Mouse (Mus musculus) lung, postnatal 0 days (tissue): ENCODE results near the gene Tada2a. TPM values are rescaled to one million over a fixed set of nuclear protein-coding genes. Genes with fewer than 3 reads are reported as not detected.

Source experiments
- ATAC-seq: fragments of 200-750 bp; cut with Nextera tagmentation; 2 replicates; pipeline ENCODE4 v1.8.0; 2017; ENCODE audit warnings: moderate library complexity
- DNase-seq: peaks from one replicate; pipeline ENCODE4 v3.0.0-alpha.2; 2016; ENCODE audit warnings: low spot score
- H3K27ac ChIP-seq: fragments of 300-500 bp; sonication (generic); 2 replicates; pipeline ENCODE4 v1.5.1; 2014; ENCODE audit warnings: antibody characterized with exemption, mild to moderate bottlenecking, low read length, mixed read lengths
- H3K27me3 ChIP-seq: fragments of 300-500 bp; sonication (generic); replicated peaks from 2 replicates; pipeline ENCODE4 v1.6.1; 2014; ENCODE audit warnings: low read length, mixed read lengths; ENCODE audit not compliant: insufficient read depth
- H3K36me3 ChIP-seq: fragments of 300-500 bp; sonication (generic); 2 replicates; pipeline ENCODE4 v1.6.1; 2014; ENCODE audit warnings: low read length, mixed read lengths; ENCODE audit not compliant: insufficient read depth
- H3K4me1 ChIP-seq: fragments of 300-500 bp; sonication (generic); 2 replicates; pipeline ENCODE4 v1.6.1; 2014; ENCODE audit warnings: antibody characterized with exemption, low read depth, low read length, mixed read lengths; ENCODE audit not compliant: insufficient read depth
- H3K4me2 ChIP-seq: fragments of 300-500 bp; sonication (generic); replicated peaks from 2 replicates; pipeline ENCODE4 v1.6.1; 2014; ENCODE audit warnings: low read depth, mild to moderate bottlenecking, low read length, moderate library complexity, mixed read lengths
- H3K4me3 ChIP-seq: fragments of 300-500 bp; sonication (generic); 2 replicates; pipeline ENCODE4 v1.5.1; 2014; ENCODE audit warnings: low read depth, low read length
- H3K9ac ChIP-seq: fragments of 300-500 bp; sonication (generic); replicated peaks from 2 replicates; pipeline ENCODE4 v1.6.1; 2014; ENCODE audit warnings: low read depth, mild to moderate bottlenecking
- H3K9me3 ChIP-seq: fragments of 300-500 bp; sonication (generic); 2 replicates; pipeline ENCODE4 v1.6.1; 2016; ENCODE audit warnings: low read length, mixed read lengths
- CTCF ChIP-seq: IDR thresholded peaks from 2 replicates; pipeline ENCODE4 v1.5.1; 2016; ENCODE audit warnings: antibody characterized with exemption, mild to moderate bottlenecking
- EP300 ChIP-seq: IDR thresholded peaks from 2 replicates; pipeline ENCODE4 v1.6.1; 2016; ENCODE audit warnings: antibody characterized with exemption, mild to moderate bottlenecking, control low read depth
- WGBS: fragments of 180-500 bp; shearing (Covaris S2); extraction: QIAGEN DNeasy Blood & Tissue Kit; methylation state at CpG from one replicate; pipeline ENCODE4 v1.1.7; 2014; 5-methylcytosine and 5-hydroxymethylcytosine counted together
- polyA plus RNA-seq: library from polyadenylated mRNA; unstranded; fragments of >200 nt; fragmentation: Nextera tagmentation; extraction: Ambion mirVana; gene quantifications from 2 replicates; pipeline ENCODE4 v1.2.1, GENCODE M21; 2015

Tada2a gene
- polyA plus RNA-seq, 1 experiment from 2014 or later: 15.0 TPM

DNA sequence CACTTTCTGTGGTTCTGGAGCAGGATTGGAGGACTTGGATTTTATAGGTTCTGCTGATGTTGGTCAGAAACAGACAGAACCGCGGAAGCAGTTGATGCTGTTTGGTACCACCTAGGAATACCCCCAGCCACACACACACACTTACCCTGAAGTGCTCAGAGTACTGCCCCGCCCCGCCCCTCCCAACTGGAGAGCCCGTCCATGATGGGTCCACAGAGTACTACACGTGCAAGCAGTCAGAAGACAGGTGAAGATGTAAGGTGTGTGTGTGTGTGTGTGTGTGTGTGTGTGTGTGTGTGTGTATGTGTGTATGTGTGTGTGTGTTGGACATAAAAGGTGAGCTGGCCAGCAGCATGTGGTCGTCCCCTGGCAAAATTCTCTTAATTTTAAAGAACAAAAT, 76.3 kb downstream of the Tada2a start:
- Histone ChIP-seq H3K9ac (no peak overlapping the region), H3K9me3 (no peaks in the 10 kb centered on the region), H3K4me1 (no peaks in the 10 kb centered on the region), H3K27ac (no peak overlapping the region), H3K36me3 (no peaks in the 10 kb centered on the region), H3K4me3 (no peak overlapping the region), H3K27me3 (no peaks in the 10 kb centered on the region), H3K4me2 (no peak overlapping the region)
- 68% methylated on average over 7 of the region's 7 CpGs for WGBS
- ATAC-seq (no peak), DNase-seq (no peak)
- no peak for TF ChIP-seq EP300

DNA sequence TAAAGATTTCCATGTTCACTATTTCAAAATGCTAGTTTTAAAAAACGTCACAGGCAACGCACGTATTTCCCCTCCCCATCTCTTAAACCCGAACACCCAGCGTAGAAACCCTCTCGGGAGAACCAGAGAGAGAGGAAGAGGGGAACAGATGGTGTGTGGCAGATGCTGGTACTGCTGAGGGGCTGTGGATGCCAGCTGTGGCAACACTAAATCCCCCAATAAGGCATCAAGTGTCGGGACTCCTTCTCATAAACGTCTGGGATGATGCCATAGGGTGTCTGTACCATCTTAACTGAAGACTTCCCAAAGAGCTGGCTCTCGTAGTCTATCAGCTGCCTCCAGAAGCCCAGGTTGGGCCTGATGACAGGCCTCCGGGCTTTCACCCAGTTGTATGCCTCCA, 81.0 kb downstream of the Tada2a start:
- no peak for DNase-seq
- 65% methylated on average over 10 of the region's 10 CpGs for WGBS
- Histone ChIP-seq H3K9me3 (no peaks in the 10 kb centered on the region), H3K27me3 (no peaks in the 10 kb centered on the region), H3K9ac (no peak overlapping the region), H3K4me2 (no peak overlapping the region), H3K4me1 (no peaks in the 10 kb centered on the region), H3K27ac (no peak overlapping the region), H3K36me3 (no peaks in the 10 kb centered on the region), H3K4me3 (no peak overlapping the region)
- no peak for TF ChIP-seq EP300
- TF ChIP-seq CTCF: no peak
- no peak for ATAC-seq

DNA sequence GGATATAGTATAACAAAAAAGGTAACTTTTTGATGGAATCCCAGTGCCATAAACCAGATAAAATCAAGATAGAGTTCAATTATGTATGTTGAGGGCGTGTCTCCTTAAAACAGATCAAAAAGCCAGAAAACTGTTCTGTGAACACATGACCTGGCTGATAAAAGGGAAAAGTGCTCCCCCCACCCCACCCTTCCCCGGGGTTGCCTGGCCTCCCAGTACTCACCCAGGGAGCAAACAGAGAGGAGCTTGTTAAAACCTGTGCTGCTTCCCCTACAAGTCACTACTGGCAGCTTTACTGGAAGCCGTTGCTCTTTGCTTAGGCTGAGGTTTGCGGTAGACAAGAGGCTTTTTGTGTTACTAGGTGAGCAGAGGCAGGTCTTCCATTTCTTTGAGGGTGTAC, 82.1 kb downstream of the Tada2a start:
- H3K4me2 ChIP-seq: no peak overlapping the region
- no peak; the same call in 1 of the 2 replicates for ATAC-seq
- 47% methylated on average over 4 of the region's 4 CpGs for WGBS
- no peak overlapping the region for H3K4me3 ChIP-seq
- no peak for DNase-seq
- no peak overlapping the region for H3K27ac ChIP-seq
- no peaks in the 10 kb centered on the region for H3K36me3 ChIP-seq
- TF ChIP-seq CTCF (no peak), EP300 (no peak)
- H3K9me3 ChIP-seq: no peaks in the 10 kb centered on the region
- H3K9ac ChIP-seq: no peak overlapping the region
- H3K4me1 ChIP-seq: no peaks in the 10 kb centered on the region
- no peaks in the 10 kb centered on the region for H3K27me3 ChIP-seq

DNA sequence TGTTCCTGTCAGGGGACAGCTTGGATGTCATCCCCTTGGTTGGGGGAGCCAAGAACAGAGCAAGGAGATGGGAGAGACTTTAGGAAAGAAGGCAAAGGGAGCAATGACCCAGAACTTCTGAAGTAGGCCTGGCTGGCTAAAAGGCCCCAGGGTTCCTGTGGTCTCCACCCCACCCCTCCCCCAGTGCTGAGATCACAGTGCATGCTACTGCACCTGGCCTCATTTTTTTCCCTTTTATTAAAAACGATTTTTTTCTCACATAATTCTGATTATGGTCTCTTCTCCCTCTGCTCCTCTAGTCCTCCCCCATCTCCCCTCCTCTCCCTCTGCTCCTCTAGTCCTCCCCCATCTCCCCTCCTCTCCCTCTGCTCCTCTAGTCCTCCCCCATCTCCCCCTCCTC, 84.4 kb downstream of the Tada2a start:
- ATAC-seq: no peak
- H3K4me1 ChIP-seq: no peaks in the 10 kb centered on the region
- no peak for DNase-seq
- H3K27me3 ChIP-seq: no peaks in the 10 kb centered on the region
- H3K4me3 ChIP-seq: no peak overlapping the region
- H3K4me2 ChIP-seq: no peak overlapping the region
- H3K36me3 ChIP-seq: peaks cover 12% of the 10 kb centered on the region; the same call in 1 of the 2 replicates
- TF ChIP-seq EP300 (no peak), CTCF (no peak)
- 25% methylated on average over 1 of the region's 1 CpGs for WGBS
- no peak overlapping the region for H3K9ac ChIP-seq
- H3K9me3 ChIP-seq: no peaks in the 10 kb centered on the region
- H3K27ac ChIP-seq: no peak overlapping the region

DNA sequence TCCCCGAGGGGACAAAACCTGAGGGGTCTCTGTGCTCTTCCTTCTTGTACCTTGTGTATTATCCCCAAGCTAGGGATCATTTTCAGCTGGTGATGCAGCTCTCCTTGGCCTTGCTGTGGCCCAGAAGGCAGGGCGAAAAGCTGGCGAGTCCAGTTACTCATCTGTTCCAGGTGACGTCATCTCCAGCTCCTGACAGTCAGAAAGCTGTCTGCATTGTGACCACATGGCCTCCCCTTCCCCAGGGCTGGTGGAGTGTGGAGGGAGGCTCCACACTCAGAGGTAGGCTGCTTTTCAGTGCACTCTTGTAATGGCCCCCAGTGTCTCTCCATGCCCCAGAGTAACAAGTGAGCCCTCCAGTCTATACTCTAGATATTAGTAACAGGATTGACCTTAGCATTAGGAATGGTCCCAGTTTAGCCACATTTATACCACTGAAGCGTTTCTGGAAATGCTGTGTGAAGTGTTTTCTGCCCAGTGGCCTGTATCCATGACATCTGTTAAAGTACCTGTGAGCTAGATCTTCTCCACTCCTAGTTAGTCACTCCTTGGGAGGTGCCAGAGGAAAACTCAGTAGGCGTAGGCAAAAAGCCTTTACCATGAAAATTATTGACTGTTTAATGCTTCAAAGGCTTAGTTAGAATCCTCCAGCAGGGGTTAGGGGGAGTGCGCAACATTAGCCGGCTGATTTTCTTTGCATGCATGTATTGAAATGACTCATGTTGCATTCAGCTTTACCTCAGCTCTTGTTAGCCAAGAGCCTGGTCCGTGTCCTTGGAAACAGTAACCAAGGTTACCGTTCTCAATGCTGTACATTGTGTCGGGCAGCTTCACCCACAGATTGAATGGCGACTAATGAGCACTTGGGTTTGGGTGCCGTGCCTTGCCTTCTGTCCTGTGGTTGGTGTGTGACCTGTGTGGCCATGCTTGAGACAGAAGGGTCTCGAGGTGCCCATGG, 86.3 kb downstream of the Tada2a start:
- no peak for TF ChIP-seq CTCF
- TF ChIP-seq EP300: no peak
- Histone ChIP-seq H3K9ac (no peak overlapping the region), H3K27me3 (no peaks in the 10 kb centered on the region), H3K9me3 (no peaks in the 10 kb centered on the region), H3K4me3 (no peak overlapping the region), H3K27ac (no peak overlapping the region), H3K4me1 (no peaks in the 10 kb centered on the region), H3K36me3 (peaks cover 12% of the 10 kb centered on the region; the same call in 1 of the 2 replicates), H3K4me2 (no peak overlapping the region)
- DNase-seq: no peak
- peak; percentile 57 for ATAC-seq
- 60% methylated on average over 14 of the region's 14 CpGs for WGBS

DNA sequence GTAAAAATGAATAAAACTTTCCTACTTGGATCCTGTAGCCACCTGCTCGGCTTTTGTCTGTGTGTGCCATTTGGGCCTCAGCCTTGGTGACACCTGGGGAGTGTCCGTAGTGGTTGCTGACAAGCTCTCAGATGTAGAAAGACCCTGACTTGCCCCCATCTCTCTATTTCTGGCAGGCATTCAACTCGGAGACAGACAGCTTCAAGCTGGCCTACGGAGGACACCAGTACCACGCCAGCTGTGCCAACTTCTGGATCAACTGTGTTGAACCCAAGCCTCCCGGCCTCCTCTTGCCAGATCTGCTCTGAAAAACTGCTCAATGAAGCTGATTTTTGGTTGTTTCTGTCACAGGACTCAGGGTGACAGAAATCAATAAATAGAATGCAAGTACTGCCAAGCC, 88.8 kb downstream of the Tada2a start:
- H3K9ac ChIP-seq: no peak overlapping the region
- ATAC-seq (peak; percentile 61), DNase-seq (no peak)
- H3K4me2 ChIP-seq: no peak overlapping the region
- TF ChIP-seq CTCF (no peak), EP300 (no peak)
- H3K36me3 ChIP-seq: peaks cover 12% of the 10 kb centered on the region; the same call in 1 of the 2 replicates
- H3K9me3 ChIP-seq: no peaks in the 10 kb centered on the region
- 57% methylated on average over 6 of the region's 6 CpGs for WGBS
- H3K4me1 ChIP-seq: no peaks in the 10 kb centered on the region
- H3K27me3 ChIP-seq: no peaks in the 10 kb centered on the region
- no peak overlapping the region for H3K4me3 ChIP-seq
- no peak overlapping the region for H3K27ac ChIP-seq
